Mouse (Mus musculus) urinary bladder, postnatal 14 days (tissue): Measurements from ENCODE around the gene Chrnd.

Source experiments
- DNase-seq: peaks from one replicate; pipeline ENCODE4 v3.0.0; 2021; ENCODE audit warnings: low spot score

The Chrnd gene

GRCm38 (mm10) chr1:87184751-87185139 lies 5.7 kb upstream of the Chrnd start:
- peak; percentile 76 for DNase-seq

- DNase-seq: no peak
These were observed 4.9 kb upstream of the Chrnd start for GRCm38 (mm10) chr1:87185526-87185925.

- DNase-seq: no peak
These were observed 4.0 kb upstream of the Chrnd start for GRCm38 (mm10) chr1:87186261-87187036.

- DNase-seq: peak; percentile 75
These were observed 3.4 kb upstream of the Chrnd start for GRCm38 (mm10) chr1:87187037-87187355.

- no peak for DNase-seq
These were observed 6.9 kb downstream of the Chrnd start for GRCm38 (mm10) chr1:87197296-87197695.

GRCm38 (mm10) chr1:87198119-87199065 lies 8.0 kb downstream of the Chrnd start:
- DNase-seq: no peak

GRCm38 (mm10) chr1:87200811-87201210 lies 10.4 kb downstream of the Chrnd start:
- no peak for DNase-seq

GRCm38 (mm10) chr1:87201848-87202247 lies 11.4 kb downstream of the Chrnd start:
- no peak for DNase-seq

- DNase-seq: no peak
These were observed 13.4 kb downstream of the Chrnd start for GRCm38 (mm10) chr1:87203779-87204178.

GRCm38 (mm10) chr1:87204465-87204864 lies 14.1 kb downstream of the Chrnd start, which contains the start of gene Chrng:
Chrng (plus strand) TSS chr1:87204657.
- DNase-seq: no peak

GRCm38 (mm10) chr1:87205038-87205437 lies 14.6 kb downstream of the Chrnd start:
- no peak for DNase-seq

- DNase-seq: no peak
These were observed 15.1 kb downstream of the Chrnd start for GRCm38 (mm10) chr1:87205502-87205901.

- DNase-seq: no peak
These were observed 15.9 kb downstream of the Chrnd start for GRCm38 (mm10) chr1:87206339-87206738.

- DNase-seq: no peak
These were observed 21.0 kb downstream of the Chrnd start for GRCm38 (mm10) chr1:87211431-87211830.

- peak; percentile 96 for DNase-seq
These were observed 23.6 kb downstream of the Chrnd start, which contains the start of gene Eif4e2 for GRCm38 (mm10) chr1:87213735-87214704. Eif4e2 (plus strand) TSS chr1:87213914.

- DNase-seq: no peak
These were observed 24.3 kb downstream of the Chrnd start for GRCm38 (mm10) chr1:87214748-87215147.

- DNase-seq: no peak
These were observed 27.5 kb downstream of the Chrnd start for GRCm38 (mm10) chr1:87217938-87218337.

- no peak for DNase-seq
These were observed 35.3 kb downstream of the Chrnd start for GRCm38 (mm10) chr1:87225739-87226138.

- no peak for DNase-seq
These were observed 36.2 kb downstream of the Chrnd start for GRCm38 (mm10) chr1:87226409-87227159.

GRCm38 (mm10) chr1:87227160-87227550 lies 36.7 kb downstream of the Chrnd start:
- DNase-seq: no peak

GRCm38 (mm10) chr1:87230606-87231005 lies 40.2 kb downstream of the Chrnd start:
- no peak for DNase-seq
